Mouse (Mus musculus): ENCODE measurements around the gene Ptprb. TPM values are rescaled to one million over a fixed set of nuclear protein-coding genes. Genes with fewer than 3 reads are reported as not detected.

The Ptprb gene
- polyA plus RNA-seq, 1 experiment from 2014 or later: 2.8 TPM

DNA sequence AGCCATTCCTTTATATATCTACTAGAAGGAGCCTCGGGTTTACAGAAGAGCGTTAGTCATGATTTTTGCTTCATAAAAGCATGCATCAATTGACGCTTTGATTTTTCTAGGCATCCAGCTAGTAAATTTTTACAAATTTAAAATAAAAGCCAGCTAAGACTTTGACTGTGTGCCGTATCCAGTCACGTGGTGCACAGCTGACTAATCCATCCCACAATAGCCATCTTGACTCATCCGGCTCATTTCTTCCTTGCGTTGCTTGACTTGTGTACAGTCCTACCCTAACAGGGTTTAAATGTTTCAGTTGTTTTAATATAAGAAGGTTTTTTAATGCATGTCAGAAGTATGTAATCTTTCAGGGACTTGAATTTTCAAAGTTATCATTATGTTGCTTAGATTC, 60.0 kb downstream of the Ptprb start:
- WGBS: 78% methylated on average over 7 of the region's 7 CpGs
- TF ChIP-seq CTCF (IDR thresholded peaks at IDR 0.05; ENCODE audit: low read depth): no peak
- TF ChIP-seq EP300 (optimal IDR thresholded peaks at IDR 0.05): no peak
- Histone ChIP-seq H3K27ac (replicated peaks) (no peak overlapping the region), H3K27me3 (ENCODE audit: control insufficient read depth, insufficient read depth, low read length) (no peaks in the 10 kb centered on the region), H3K9ac (ENCODE audit: low read length) (no peak overlapping the region), H3K4me3 (ENCODE audit: low read depth, low read length) (no peak overlapping the region), H3K9me3 (ENCODE audit: control insufficient read depth, low read length) (no peaks in the 10 kb centered on the region), H3K4me1 (replicated peaks; ENCODE audit: control insufficient read depth, insufficient read depth) (no peaks in the 10 kb centered on the region), H3K36me3 (ENCODE audit: control insufficient read depth, insufficient read depth, low read length) (no peaks in the 10 kb centered on the region), H3K4me2 (replicated peaks; ENCODE audit: low read depth) (no peak overlapping the region)
- ATAC-seq (ENCODE audit: low FRiP score, low TSS enrichment): no peak
- DNase-seq (ENCODE audit: low spot score): no peak

DNA sequence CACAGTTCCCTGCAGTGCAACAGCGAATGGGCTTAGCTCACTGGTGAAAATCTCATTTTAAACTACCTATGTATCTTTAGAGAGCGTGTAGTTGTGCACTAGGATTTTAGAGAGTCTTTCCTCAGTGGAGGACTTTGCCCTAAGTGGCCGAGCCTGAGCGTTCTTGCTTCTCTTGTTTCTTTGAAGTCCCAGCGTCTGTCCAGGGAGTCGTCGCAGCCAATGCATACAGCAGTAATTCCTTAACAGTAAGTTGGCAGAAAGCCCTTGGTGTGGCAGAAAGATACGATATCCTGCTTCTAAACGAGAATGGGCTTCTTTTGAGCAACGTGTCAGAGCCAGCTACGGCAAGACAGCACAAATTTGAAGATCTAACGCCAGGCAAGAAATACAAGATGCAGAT, 65.9 kb downstream of the Ptprb start:
- TF ChIP-seq CTCF (IDR thresholded peaks at IDR 0.05; ENCODE audit: low read depth): no peak
- no peak for TF ChIP-seq EP300 (optimal IDR thresholded peaks at IDR 0.05)

GRCm38 (mm10) chr10:116346618-116347184, 71.4 kb downstream of the Ptprb start:
- TF ChIP-seq CTCF (IDR thresholded peaks at IDR 0.05; ENCODE audit: low read depth) (no peak), EP300 (optimal IDR thresholded peaks at IDR 0.05) (no peak)
- Histone ChIP-seq H3K4me1 (replicated peaks; ENCODE audit: control insufficient read depth, insufficient read depth) (no peaks in the 10 kb centered on the region), H3K36me3 (ENCODE audit: control insufficient read depth, insufficient read depth, low read length) (no peaks in the 10 kb centered on the region), H3K4me3 (ENCODE audit: low read depth, low read length) (no peak overlapping the region), H3K9me3 (ENCODE audit: control insufficient read depth, low read length) (no peaks in the 10 kb centered on the region), H3K27me3 (ENCODE audit: control insufficient read depth, insufficient read depth, low read length) (no peaks in the 10 kb centered on the region), H3K27ac (replicated peaks) (no peak overlapping the region), H3K4me2 (replicated peaks; ENCODE audit: low read depth) (no peak overlapping the region), H3K9ac (ENCODE audit: low read length) (no peak overlapping the region)
- DNase-seq (ENCODE audit: low spot score) (no peak), ATAC-seq (ENCODE audit: low FRiP score, low TSS enrichment) (no peak)
- WGBS: 74% methylated on average over 15 of the region's 15 CpGs

More for the DNA sequence above, 65.9 kb downstream of the Ptprb start:
- no peak for ATAC-seq (ENCODE audit: low FRiP score, low TSS enrichment)
- H3K9me3 ChIP-seq (ENCODE audit: control insufficient read depth, low read length): no peaks in the 10 kb centered on the region
- no peak overlapping the region for H3K27ac ChIP-seq (replicated peaks)
- no peak for DNase-seq (ENCODE audit: low spot score)
- no peaks in the 10 kb centered on the region for H3K4me1 ChIP-seq (replicated peaks; ENCODE audit: control insufficient read depth, insufficient read depth)
- WGBS: 59% methylated on average over 12 of the region's 12 CpGs
- no peak overlapping the region for H3K4me2 ChIP-seq (replicated peaks; ENCODE audit: low read depth)
- H3K4me3 ChIP-seq (ENCODE audit: low read depth, low read length): no peak overlapping the region
- no peak overlapping the region for H3K9ac ChIP-seq (ENCODE audit: low read length)
- no peaks in the 10 kb centered on the region for H3K27me3 ChIP-seq (ENCODE audit: control insufficient read depth, insufficient read depth, low read length)
- no peaks in the 10 kb centered on the region for H3K36me3 ChIP-seq (ENCODE audit: control insufficient read depth, insufficient read depth, low read length)

GRCm38 (mm10) chr10:116349004-116349403, 73.7 kb downstream of the Ptprb start:
- H3K36me3 ChIP-seq (ENCODE audit: control insufficient read depth, insufficient read depth, low read length): no peaks in the 10 kb centered on the region
- H3K4me1 ChIP-seq (replicated peaks; ENCODE audit: control insufficient read depth, insufficient read depth): no peaks in the 10 kb centered on the region
- TF ChIP-seq EP300 (optimal IDR thresholded peaks at IDR 0.05): no peak
- TF ChIP-seq CTCF (IDR thresholded peaks at IDR 0.05; ENCODE audit: low read depth): no peak
- DNase-seq (ENCODE audit: low spot score): no peak
- H3K27ac ChIP-seq (replicated peaks): no peak overlapping the region
- no peak overlapping the region for H3K4me2 ChIP-seq (replicated peaks; ENCODE audit: low read depth)
- WGBS: 86% methylated on average over 6 of the region's 6 CpGs
- H3K27me3 ChIP-seq (ENCODE audit: control insufficient read depth, insufficient read depth, low read length): no peaks in the 10 kb centered on the region
- no peak for ATAC-seq (ENCODE audit: low FRiP score, low TSS enrichment)
- no peak overlapping the region for H3K9ac ChIP-seq (ENCODE audit: low read length)
- H3K4me3 ChIP-seq (ENCODE audit: low read depth, low read length): no peak overlapping the region
- no peaks in the 10 kb centered on the region for H3K9me3 ChIP-seq (ENCODE audit: control insufficient read depth, low read length)

DNA sequence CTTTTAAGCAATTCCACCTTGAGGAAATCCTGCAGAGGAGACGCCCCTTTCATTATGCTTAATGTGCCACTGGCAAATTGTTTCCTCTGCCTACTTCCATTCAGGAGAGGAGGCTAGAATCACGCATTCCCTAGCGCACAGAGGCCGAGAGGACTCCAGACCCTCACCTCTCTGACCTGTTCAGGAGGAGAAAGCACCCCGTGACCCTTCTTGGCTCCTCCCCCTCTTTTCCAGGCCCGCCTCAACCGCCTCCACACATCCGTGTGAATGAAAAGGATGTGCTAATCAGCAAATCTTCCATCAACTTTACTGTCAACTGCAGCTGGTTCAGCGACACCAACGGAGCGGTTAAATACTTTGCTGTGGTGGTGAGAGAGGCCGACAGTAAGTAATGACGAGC, 75.2 kb downstream of the Ptprb start:
- no peaks in the 10 kb centered on the region for H3K9me3 ChIP-seq (ENCODE audit: control insufficient read depth, low read length)
- H3K36me3 ChIP-seq (ENCODE audit: control insufficient read depth, insufficient read depth, low read length): no peaks in the 10 kb centered on the region
- no peak overlapping the region for H3K4me2 ChIP-seq (replicated peaks; ENCODE audit: low read depth)
- no peaks in the 10 kb centered on the region for H3K27me3 ChIP-seq (ENCODE audit: control insufficient read depth, insufficient read depth, low read length)
- H3K4me3 ChIP-seq (ENCODE audit: low read depth, low read length): no peak overlapping the region
- no peak for DNase-seq (ENCODE audit: low spot score)
- 27% methylated on average over 13 of the region's 13 CpGs for WGBS
- H3K9ac ChIP-seq (ENCODE audit: low read length): no peak overlapping the region
- H3K4me1 ChIP-seq (replicated peaks; ENCODE audit: control insufficient read depth, insufficient read depth): no peaks in the 10 kb centered on the region
- TF ChIP-seq CTCF (IDR thresholded peaks at IDR 0.05; ENCODE audit: low read depth): no peak
- no peak for TF ChIP-seq EP300 (optimal IDR thresholded peaks at IDR 0.05)
- H3K27ac ChIP-seq (replicated peaks): no peak overlapping the region
- no peak for ATAC-seq (ENCODE audit: low FRiP score, low TSS enrichment)

- DNase-seq (ENCODE audit: low spot score) (no peak), ATAC-seq (ENCODE audit: low FRiP score, low TSS enrichment) (no peak)
- Histone ChIP-seq H3K9ac (ENCODE audit: low read length) (no peak overlapping the region), H3K27me3 (ENCODE audit: control insufficient read depth, insufficient read depth, low read length) (no peaks in the 10 kb centered on the region), H3K27ac (replicated peaks) (no peak overlapping the region), H3K4me1 (replicated peaks; ENCODE audit: control insufficient read depth, insufficient read depth) (no peaks in the 10 kb centered on the region), H3K4me3 (ENCODE audit: low read depth, low read length) (no peak overlapping the region), H3K9me3 (ENCODE audit: control insufficient read depth, low read length) (no peaks in the 10 kb centered on the region), H3K36me3 (ENCODE audit: control insufficient read depth, insufficient read depth, low read length) (no peaks in the 10 kb centered on the region), H3K4me2 (replicated peaks; ENCODE audit: low read depth) (no peak overlapping the region)
- TF ChIP-seq CTCF (IDR thresholded peaks at IDR 0.05; ENCODE audit: low read depth): no peak
- no peak for TF ChIP-seq EP300 (optimal IDR thresholded peaks at IDR 0.05)
- WGBS: 46% methylated on average over 5 of the region's 5 CpGs
Observed at GRCm38 (mm10) chr10:116354372-116354771, 79.0 kb downstream of the Ptprb start.

All from stomach, postnatal 0 days (tissue).